Mouse (Mus musculus) layer of hippocampus, postnatal 10 days (tissue): ENCODE measurements around the gene Dennd1c. TPM values are rescaled to one million over a fixed set of nuclear protein-coding genes. Genes with fewer than 3 reads are reported as not detected.

ENCODE experiments used
- DNase-seq, 2 experiments: peaks; one replicate each; pipeline ENCODE4 v3.0.0; 2021; ENCODE audit warnings: low spot score in 2 of 2
- long read RNA-seq: library from polyadenylated mRNA; stranded (forward); transcript quantifications from one replicate; pipeline ENCODE4 v2.0.0, GENCODE M21; 2023
- total RNA-seq, 2 experiments: library from RNA; stranded (reverse); gene quantifications; 2 replicates each; pipeline ENCODE4 v1.2.3; 2021

The Dennd1c gene
- 1 to 10 TPM; 1.2 to 1.9 TPM for total RNA-seq
- long read RNA-seq, partial matches to known transcripts = 0 of 1 reads
- long read RNA-seq, other reads (novel, unspliced or antisense) = 1 of 1 reads

GRCm38 (mm10) chr17:57078336-57078735 is at the start of gene Dennd1c:
Gene Dennd1c, minus strand, starts transcription at chr17:57078514.
- no peak for DNase-seq

- no peak for DNase-seq
Observed at GRCm38 (mm10) chr17:57125853-57126622, 47.7 kb upstream of the Dennd1c start.

- no peak for DNase-seq
Observed at GRCm38 (mm10) chr17:57124792-57125191, 46.5 kb upstream of the Dennd1c start.

GRCm38 (mm10) chr17:57123192-57124118 is 45.1 kb upstream of the Dennd1c start:
- DNase-seq = no peak

- no peak for DNase-seq
Observed at GRCm38 (mm10) chr17:57121856-57122255, 43.5 kb upstream of the Dennd1c start.

GRCm38 (mm10) chr17:57118524-57119349 is 40.4 kb upstream of the Dennd1c start:
- no peak for DNase-seq

- DNase-seq = no peak
Observed at GRCm38 (mm10) chr17:57116801-57117200, 38.5 kb upstream of the Dennd1c start.

- no peak for DNase-seq
Observed at GRCm38 (mm10) chr17:57112768-57113474, 34.6 kb upstream of the Dennd1c start.

- DNase-seq = no peak
Observed at GRCm38 (mm10) chr17:57110005-57110404, 31.7 kb upstream of the Dennd1c start.

- no peak for DNase-seq
Observed at GRCm38 (mm10) chr17:57108666-57109171, 30.4 kb upstream of the Dennd1c start.

- no peak for DNase-seq
Observed at GRCm38 (mm10) chr17:57108040-57108665, 29.8 kb upstream of the Dennd1c start.

GRCm38 (mm10) chr17:57107064-57107463 is 28.8 kb upstream of the Dennd1c start:
- no peak for DNase-seq

GRCm38 (mm10) chr17:57106035-57106368 is 27.7 kb upstream of the Dennd1c start:
- DNase-seq = no peak

GRCm38 (mm10) chr17:57105181-57106034 is 27.1 kb upstream of the Dennd1c start, which contains the start of gene Tnfsf9:
Gene Tnfsf9, plus strand, starts transcription at chr17:57105325.
- peak in 1 of 2 experiments; percentile 46 for DNase-seq

GRCm38 (mm10) chr17:57104496-57104895 is 26.2 kb upstream of the Dennd1c start:
- DNase-seq = no peak

- DNase-seq = no peak
Observed at GRCm38 (mm10) chr17:57102276-57102675, 24.0 kb upstream of the Dennd1c start.

- no peak for DNase-seq
Observed at GRCm38 (mm10) chr17:57099629-57100325, 21.5 kb upstream of the Dennd1c start.

- no peak for DNase-seq
Observed at GRCm38 (mm10) chr17:57098321-57098720, 20.0 kb upstream of the Dennd1c start.
